Mouse (Mus musculus): ENCODE measurements at regions not wholly inside any gene's neighbourhood (a gene's known extent, or its start where the extent isn't known, plus 50 kb on each side); places are given as distances from the start of the nearest gene placed in this dataset.

GRCm38 (mm10) chr1:136694983-136695382 lies 70.3 kb downstream of the Zfp281 start:
- no peak overlapping the region for H3ac ChIP-seq (ENCODE audit: control insufficient read depth, insufficient read length)
- no peaks in the 10 kb centered on the region for H3K36me3 ChIP-seq (ENCODE audit: control insufficient read depth, insufficient read depth)
- H3K27me3 ChIP-seq (ENCODE audit: control insufficient read depth, insufficient read depth, insufficient read length), result no peaks in the 10 kb centered on the region
- no peaks in the 10 kb centered on the region for H3K79me2 ChIP-seq (ENCODE audit: control insufficient read depth, insufficient read depth)
- H3K4me2 ChIP-seq (ENCODE audit: low read depth), result no peak overlapping the region
- H3K4me3 ChIP-seq, result no peak overlapping the region
- TF ChIP-seq CEBPB (IDR thresholded peaks at IDR 0.05; ENCODE audit: insufficient read depth, poor library complexity, severe bottlenecking) (no peak), MYOD1 (IDR thresholded peaks at IDR 0.05; ENCODE audit: control insufficient read depth in 1 of 3, insufficient read length in 2 of 3, low read depth in 2 of 3) (no peak), MYOG (IDR thresholded peaks at IDR 0.05; ENCODE audit: control insufficient read depth in 1 of 3, insufficient read depth in 1 of 3, insufficient read length in 2 of 3, low read depth in 2 of 3) (no peak), POLR2A (IDR thresholded peaks at IDR 0.05; ENCODE audit: insufficient read length, low read depth) (no peak), MAX (IDR thresholded peaks at IDR 0.05; ENCODE audit: low read depth) (no peak), REST (IDR thresholded peaks at IDR 0.05; ENCODE audit: insufficient read depth, insufficient read length) (no peak), TCF3 (IDR thresholded peaks at IDR 0.05; ENCODE audit: insufficient read length, low read depth) (no peak), USF1 (IDR thresholded peaks at IDR 0.05; ENCODE audit: low read depth) (no peak), SRF (IDR thresholded peaks at IDR 0.05; ENCODE audit: control insufficient read depth, insufficient read length, low read depth) (no peak), TCF12 (IDR thresholded peaks at IDR 0.05; ENCODE audit: insufficient read depth, poor library complexity, severe bottlenecking) (no peak), E2F4 (IDR thresholded peaks at IDR 0.05; ENCODE audit: insufficient read depth) (no peak), POLR2AphosphoS2 (IDR thresholded peaks at IDR 0.05; ENCODE audit: insufficient read length, low read depth) (no peak)

GRCm38 (mm10) chr1:136696077-136696641 lies 71.5 kb downstream of the Zfp281 start:
- Histone ChIP-seq H3ac (ENCODE audit: control insufficient read depth, insufficient read length) (no peak overlapping the region), H3K79me2 (ENCODE audit: control insufficient read depth, insufficient read depth) (no peaks in the 10 kb centered on the region), H3K27me3 (ENCODE audit: control insufficient read depth, insufficient read depth, insufficient read length) (no peaks in the 10 kb centered on the region), H3K4me3 (peak overlapping the region; percentile 3), H3K36me3 (ENCODE audit: control insufficient read depth, insufficient read depth) (no peaks in the 10 kb centered on the region), H3K4me2 (ENCODE audit: low read depth) (peak overlapping the region; percentile 75)
- no peak for TF ChIP-seq MAX (IDR thresholded peaks at IDR 0.05; ENCODE audit: low read depth)
- peak; percentile 86 for TF ChIP-seq USF1 (IDR thresholded peaks at IDR 0.05; ENCODE audit: low read depth)

GRCm38 (mm10) chr1:136698454-136699152 lies 73.9 kb downstream of the Zfp281 start:
- H3K4me3 ChIP-seq, result no peak overlapping the region
- no peak overlapping the region for H3K4me2 ChIP-seq (ENCODE audit: low read depth)
- no peak overlapping the region for H3ac ChIP-seq (ENCODE audit: control insufficient read depth, insufficient read length)
- H3K27me3 ChIP-seq (ENCODE audit: control insufficient read depth, insufficient read depth, insufficient read length), result no peaks in the 10 kb centered on the region
- no peaks in the 10 kb centered on the region for H3K79me2 ChIP-seq (ENCODE audit: control insufficient read depth, insufficient read depth)
- TF ChIP-seq USF1 (IDR thresholded peaks at IDR 0.05; ENCODE audit: low read depth) (no peak), CEBPB (IDR thresholded peaks at IDR 0.05; ENCODE audit: insufficient read depth, poor library complexity, severe bottlenecking) (peak; percentile 64; the same call in 1 of the 2 replicates), REST (IDR thresholded peaks at IDR 0.05; ENCODE audit: insufficient read depth, insufficient read length) (no peak), MYOG (IDR thresholded peaks at IDR 0.05; ENCODE audit: control insufficient read depth in 1 of 3, insufficient read depth in 1 of 3, insufficient read length in 2 of 3, low read depth in 2 of 3) (no peak), TCF3 (IDR thresholded peaks at IDR 0.05; ENCODE audit: insufficient read length, low read depth) (no peak)
- no peaks in the 10 kb centered on the region for H3K36me3 ChIP-seq (ENCODE audit: control insufficient read depth, insufficient read depth)

DNA sequence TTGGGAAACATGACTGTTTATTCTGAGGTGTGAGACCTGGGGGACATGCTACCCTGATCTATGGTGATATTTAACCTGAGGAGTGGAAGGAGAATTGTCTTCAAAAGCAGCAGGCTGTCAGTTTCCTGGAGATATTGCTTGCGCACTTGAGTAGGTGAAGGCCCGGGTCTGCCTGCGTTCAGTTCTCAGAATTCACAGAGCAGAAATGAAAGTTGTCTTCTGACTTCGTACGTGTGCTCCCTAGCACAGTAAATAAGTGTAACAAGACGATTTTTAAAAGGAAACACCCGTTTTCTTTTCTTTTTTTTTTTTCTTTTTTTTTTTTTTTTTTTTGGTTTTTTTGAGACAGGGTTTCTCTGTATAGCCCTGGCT lies 74.4 kb downstream of the Zfp281 start:
- Histone ChIP-seq H3ac (ENCODE audit: control insufficient read depth, insufficient read length) (no peak overlapping the region), H3K79me2 (ENCODE audit: control insufficient read depth, insufficient read depth) (no peaks in the 10 kb centered on the region), H3K4me3 (no peak overlapping the region), H3K36me3 (ENCODE audit: control insufficient read depth, insufficient read depth) (no peaks in the 10 kb centered on the region), H3K4me2 (ENCODE audit: low read depth) (no peak overlapping the region), H3K27me3 (ENCODE audit: control insufficient read depth, insufficient read depth, insufficient read length) (no peaks in the 10 kb centered on the region)
- TF ChIP-seq REST (IDR thresholded peaks at IDR 0.05; ENCODE audit: insufficient read depth, insufficient read length), result no peak
- TF ChIP-seq MAX (IDR thresholded peaks at IDR 0.05; ENCODE audit: low read depth), result no peak
- no peak for TF ChIP-seq SRF (IDR thresholded peaks at IDR 0.05; ENCODE audit: control insufficient read depth, insufficient read length, low read depth)
- TF ChIP-seq POLR2AphosphoS2 (IDR thresholded peaks at IDR 0.05; ENCODE audit: insufficient read length, low read depth), result no peak
- no peak for TF ChIP-seq TCF3 (IDR thresholded peaks at IDR 0.05; ENCODE audit: insufficient read length, low read depth)
- no peak for TF ChIP-seq TCF12 (IDR thresholded peaks at IDR 0.05; ENCODE audit: insufficient read depth, poor library complexity, severe bottlenecking)
- no peak for TF ChIP-seq E2F4 (IDR thresholded peaks at IDR 0.05; ENCODE audit: insufficient read depth)
- TF ChIP-seq USF1 (IDR thresholded peaks at IDR 0.05; ENCODE audit: low read depth), result no peak
- no peak for TF ChIP-seq MYOD1 (IDR thresholded peaks at IDR 0.05; ENCODE audit: control insufficient read depth in 1 of 3, insufficient read length in 2 of 3, low read depth in 2 of 3)
- TF ChIP-seq CEBPB (IDR thresholded peaks at IDR 0.05; ENCODE audit: insufficient read depth, poor library complexity, severe bottlenecking), result no peak
- TF ChIP-seq MYOG (IDR thresholded peaks at IDR 0.05; ENCODE audit: control insufficient read depth in 1 of 3, insufficient read depth in 1 of 3, insufficient read length in 2 of 3, low read depth in 2 of 3), result no peak
- TF ChIP-seq POLR2A (IDR thresholded peaks at IDR 0.05; ENCODE audit: insufficient read length, low read depth), result no peak

- H3K4me2 ChIP-seq (ENCODE audit: low read depth), result no peak overlapping the region
- no peak overlapping the region for H3K4me3 ChIP-seq
- H3ac ChIP-seq (ENCODE audit: control insufficient read depth, insufficient read length), result no peak overlapping the region
- H3K27me3 ChIP-seq (ENCODE audit: control insufficient read depth, insufficient read depth, insufficient read length), result no peaks in the 10 kb centered on the region
- no peaks in the 10 kb centered on the region for H3K79me2 ChIP-seq (ENCODE audit: control insufficient read depth, insufficient read depth)
- TF ChIP-seq MAX (IDR thresholded peaks at IDR 0.05; ENCODE audit: low read depth) (no peak), TCF3 (IDR thresholded peaks at IDR 0.05; ENCODE audit: insufficient read length, low read depth) (no peak), MYOD1 (IDR thresholded peaks at IDR 0.05; ENCODE audit: control insufficient read depth in 1 of 3, insufficient read length in 2 of 3, low read depth in 2 of 3) (no peak)
- no peaks in the 10 kb centered on the region for H3K36me3 ChIP-seq (ENCODE audit: control insufficient read depth, insufficient read depth)
Measured at GRCm38 (mm10) chr1:136699571-136699970, 74.9 kb downstream of the Zfp281 start.

Data from myocyte (in vitro differentiated cells).